Mouse (Mus musculus) forebrain, embryonic 14.5 days (tissue): Measurements from ENCODE around the gene Rgsl1. TPM values are rescaled to one million over a fixed set of nuclear protein-coding genes. Genes with fewer than 3 reads are reported as not detected.

Experiments
- ATAC-seq: fragments of 200-750 bp; cut with Nextera tagmentation; 2 replicates; pipeline ENCODE4 v1.8.0; 2017; ENCODE audit warnings: mild to moderate bottlenecking, moderate library complexity
- DNase-seq: peaks from one replicate; pipeline ENCODE4 v3.0.0-alpha.2; 2015; ENCODE audit warnings: low spot score
- H3K27ac ChIP-seq: fragments of 300-500 bp; sonication (generic); 2 replicates; pipeline ENCODE4 v1.5.1; 2014; ENCODE audit warnings: low read depth, mild to moderate bottlenecking, control low read depth, low read length, moderate library complexity
- H3K27me3 ChIP-seq: fragments of 300-500 bp; sonication (generic); replicated peaks from 2 replicates; pipeline ENCODE4 v1.6.1; 2014; ENCODE audit warnings: low read length, control low read depth, mixed read lengths; ENCODE audit not compliant: control insufficient read depth, insufficient read depth
- H3K36me3 ChIP-seq: fragments of 300-500 bp; sonication (generic); 2 replicates; pipeline ENCODE4 v1.6.1; 2014; ENCODE audit warnings: low read length, control low read depth; ENCODE audit not compliant: control insufficient read depth, insufficient read depth
- H3K4me1 ChIP-seq: fragments of 300-500 bp; sonication (generic); 2 replicates; pipeline ENCODE4 v1.6.1; 2014; ENCODE audit warnings: antibody characterized with exemption, low read length, control low read depth; ENCODE audit not compliant: control insufficient read depth, insufficient read depth
- H3K4me2 ChIP-seq: fragments of 300-500 bp; sonication (generic); 2 replicates; pipeline ENCODE4 v1.6.1; 2014; ENCODE audit warnings: mild to moderate bottlenecking, control low read depth, low read length
- H3K4me3 ChIP-seq: fragments of 300-500 bp; sonication (generic); 2 replicates; pipeline ENCODE4 v1.5.1; 2014; ENCODE audit warnings: low read depth, low read length, control low read depth
- H3K9ac ChIP-seq: fragments of 300-500 bp; sonication (generic); 2 replicates; pipeline ENCODE4 v1.6.1; 2014; ENCODE audit warnings: mild to moderate bottlenecking, low read length, control low read depth, moderate library complexity
- H3K9me3 ChIP-seq: fragments of 300-500 bp; sonication (generic); replicated peaks from 2 replicates; pipeline ENCODE4 v1.6.1; 2016; ENCODE audit warnings: low read length, control low read depth, mixed read lengths; ENCODE audit not compliant: control insufficient read depth
- WGBS: fragments of 180-500 bp; shearing (Covaris S2); extraction: QIAGEN DNeasy Blood & Tissue Kit; methylation state at CpG from one replicate; pipeline ENCODE4 v1.1.7; 2014; 5-methylcytosine and 5-hydroxymethylcytosine counted together
- polyA plus RNA-seq: library from polyadenylated mRNA; unstranded; fragments of >200 nt; fragmentation: Nextera tagmentation; extraction: Ambion mirVana; gene quantifications from 2 replicates; pipeline ENCODE4 v1.2.1, GENCODE M21; 2014

Gene Rgsl1
- polyA plus RNA-seq, 1 experiment from 2014 or later, result 0.34 TPM

- Histone ChIP-seq H3K9ac (peak within 1 kb of the TSS; percentile 83), H3K4me2 (peak within 1 kb of the TSS; percentile 60), H3K27me3 (no peaks in the 10 kb centered on the region), H3K4me3 (peak within 1 kb of the TSS; percentile 40), H3K9me3 (no peaks in the 10 kb centered on the region), H3K27ac (peak within 1 kb of the TSS; percentile 78), H3K36me3 (0 out of 2 replicates have a peak, but pooled peaks cover 5% of the 10 kb centered on the region), H3K4me1 (peaks cover 20% of the 10 kb centered on the region)
- DNase-seq (peak; percentile 94), ATAC-seq (peak; percentile 60)
- WGBS, result 4% methylated on average over 18 of the region's 18 CpGs
Observed at GRCm38 (mm10) chr1:153749211-153749801, 94.6 kb downstream of the Rgsl1 start, which contains the start of gene Rnasel. Gene Rnasel (plus strand): TSS chr1:153749426.

- H3K4me2 ChIP-seq, result peak overlapping the region; percentile 60; the same call in 1 of the 2 replicates
- no peak overlapping the region for H3K27ac ChIP-seq
- no peaks in the 10 kb centered on the region for H3K27me3 ChIP-seq
- no peak overlapping the region; the same call in 1 of the 2 replicates for H3K9ac ChIP-seq
- peaks cover 20% of the 10 kb centered on the region for H3K4me1 ChIP-seq
- DNase-seq, result peak; percentile 73
- H3K36me3 ChIP-seq, result peaks cover 9% of the 10 kb centered on the region
- no peaks in the 10 kb centered on the region for H3K9me3 ChIP-seq
- WGBS, result 0% methylated on average over 1 of the region's 1 CpGs
- ATAC-seq, result peak; percentile 11; the same call in 1 of the 2 replicates
- H3K4me3 ChIP-seq, result no peak overlapping the region
Observed at GRCm38 (mm10) chr1:153748549-153748948, 95.4 kb downstream of the Rgsl1 start.

- Histone ChIP-seq H3K9me3 (no peaks in the 10 kb centered on the region), H3K4me2 (peak overlapping the region; percentile 2; the same call in 1 of the 2 replicates), H3K4me1 (peaks cover 20% of the 10 kb centered on the region), H3K27me3 (no peaks in the 10 kb centered on the region), H3K27ac (no peak overlapping the region), H3K9ac (no peak overlapping the region), H3K36me3 (peaks cover 14% of the 10 kb centered on the region), H3K4me3 (no peak overlapping the region)
- peak; percentile 62 for DNase-seq
- ATAC-seq, result no peak
- 70% methylated on average over 12 of the region's 12 CpGs for WGBS
Observed at GRCm38 (mm10) chr1:153747861-153748530, 95.9 kb downstream of the Rgsl1 start.

GRCm38 (mm10) chr1:153746728-153747127 lies 97.2 kb downstream of the Rgsl1 start:
- Histone ChIP-seq H3K27ac (no peak overlapping the region), H3K9me3 (no peaks in the 10 kb centered on the region), H3K4me3 (no peak overlapping the region), H3K36me3 (peaks cover 16% of the 10 kb centered on the region), H3K9ac (peak overlapping the region; percentile 9; the same call in 1 of the 2 replicates), H3K4me1 (peaks cover 16% of the 10 kb centered on the region), H3K4me2 (no peak overlapping the region), H3K27me3 (no peaks in the 10 kb centered on the region)
- ATAC-seq, result peak; percentile 24
- WGBS, result 3% methylated on average over 12 of the region's 12 CpGs
- peak; percentile 87 for DNase-seq

- Histone ChIP-seq H3K4me3 (no peak overlapping the region), H3K4me2 (no peak overlapping the region), H3K9me3 (no peaks in the 10 kb centered on the region), H3K27me3 (no peaks in the 10 kb centered on the region), H3K4me1 (peaks cover 16% of the 10 kb centered on the region), H3K27ac (no peak overlapping the region; the same call in 1 of the 2 replicates), H3K36me3 (peaks cover 16% of the 10 kb centered on the region), H3K9ac (peak overlapping the region; percentile 9; the same call in 1 of the 2 replicates)
- DNase-seq, result peak; percentile 32
- WGBS, result 73% methylated on average over 14 of the region's 14 CpGs
- peak; percentile 25 for ATAC-seq
Observed at GRCm38 (mm10) chr1:153746119-153746670, 97.7 kb downstream of the Rgsl1 start.

GRCm38 (mm10) chr1:153742374-153743155 lies 101.4 kb downstream of the Rgsl1 start:
- WGBS, result 57% methylated on average over 11 of the region's 11 CpGs
- Histone ChIP-seq H3K9me3 (no peaks in the 10 kb centered on the region), H3K4me1 (peaks cover 11% of the 10 kb centered on the region), H3K27ac (no peak overlapping the region), H3K27me3 (no peaks in the 10 kb centered on the region), H3K36me3 (peaks cover 16% of the 10 kb centered on the region), H3K9ac (peak overlapping the region; percentile 10; the same call in 1 of the 2 replicates), H3K4me2 (peak overlapping the region; percentile 74), H3K4me3 (peak overlapping the region; percentile 50)
- DNase-seq (peak; percentile 88), ATAC-seq (no peak)

GRCm38 (mm10) chr1:153741551-153742316 lies 102.2 kb downstream of the Rgsl1 start:
- peak overlapping the region; percentile 74 for H3K4me2 ChIP-seq
- no peaks in the 10 kb centered on the region for H3K27me3 ChIP-seq
- ATAC-seq (no peak), DNase-seq (peak; percentile 46)
- no peak overlapping the region for H3K27ac ChIP-seq
- H3K36me3 ChIP-seq, result peaks cover 16% of the 10 kb centered on the region
- H3K4me1 ChIP-seq, result peaks cover 19% of the 10 kb centered on the region
- 61% methylated on average over 18 of the region's 18 CpGs for WGBS
- H3K9ac ChIP-seq, result peak overlapping the region; percentile 70
- H3K9me3 ChIP-seq, result no peaks in the 10 kb centered on the region
- peak overlapping the region; percentile 50 for H3K4me3 ChIP-seq
